Mouse (Mus musculus) skeletal muscle tissue, postnatal 0 days (tissue): Measurements from ENCODE around the gene Gm9376. TPM values are rescaled to one million over a fixed set of nuclear protein-coding genes. Genes with fewer than 3 reads are reported as not detected.

Experiments
- microRNA-seq, 2 experiments: library from miRNA; unstranded; fragments of <30 nt; microRNA quantifications; one replicate each; pipeline ENCODE4; 2016
- polyA plus RNA-seq: library from polyadenylated mRNA; unstranded; fragments of >200 nt; fragmentation: Nextera tagmentation; extraction: Ambion mirVana; gene quantifications from 2 replicates; pipeline ENCODE4 v1.2.1, GENCODE M21; 2015

Gm9376 gene
- not detected in 2 replicates for polyA plus RNA-seq

DNA sequence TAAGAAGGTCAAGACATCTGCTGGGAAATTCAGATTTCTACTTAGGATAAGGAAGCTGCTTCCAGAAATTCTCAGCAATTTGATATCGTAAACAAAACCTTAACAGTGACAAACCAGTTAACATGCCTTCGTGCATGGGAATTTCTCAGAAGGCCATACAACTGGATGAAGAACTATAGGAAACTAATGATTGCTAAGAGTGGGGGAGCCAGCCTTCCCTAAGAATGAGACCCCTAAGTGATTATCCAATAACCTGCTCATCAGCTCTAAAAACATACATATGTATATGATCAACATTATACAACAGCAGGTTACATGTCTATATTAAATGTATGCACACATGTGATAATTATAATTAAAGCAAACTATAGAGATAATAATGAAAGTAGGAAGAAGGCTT lies at the start of gene Gm9376:
Gm9376 (plus strand) TSS at position 301 of the 400 bp plus-strand sequence.

GRCm38 (mm10) chr14:118236886-118237289 lies 29.9 kb upstream of the Gm9376 start, which contains the start of gene Sox21:
Gene Sox21 (minus strand): TSS chr14:118237030.

Small RNA genes within 50 kb of the gene (microRNA-seq; reads per million reads assigned to microRNA genes)
- gene Mir6241 = 0 reads per million in 2 experiments

Other genes starting within 250 kb of the Gm9376 start
- gene Dct, start 214.7 kb upstream of the Gm9376 start, polyA plus RNA-seq = 1.1 and 1.8 TPM in 2 replicates
- 26.0 and 27.9 TPM in 2 replicates for gene Tgds, start 134.2 kb upstream of the Gm9376 start, polyA plus RNA-seq
- gene Gpr180, start 129.8 kb upstream of the Gm9376 start, polyA plus RNA-seq = 32.6 and 43.2 TPM in 2 replicates
- gene Sox21, start 29.9 kb upstream of the Gm9376 start, polyA plus RNA-seq = 0.09 TPM in 1 of 2 replicates, not detected in the other